Mouse (Mus musculus): ENCODE measurements at regions not wholly inside any gene's neighbourhood (a gene's known extent, or its start where the extent isn't known, plus 50 kb on each side); places are given as distances from the start of the nearest gene placed in this dataset.

DNA sequence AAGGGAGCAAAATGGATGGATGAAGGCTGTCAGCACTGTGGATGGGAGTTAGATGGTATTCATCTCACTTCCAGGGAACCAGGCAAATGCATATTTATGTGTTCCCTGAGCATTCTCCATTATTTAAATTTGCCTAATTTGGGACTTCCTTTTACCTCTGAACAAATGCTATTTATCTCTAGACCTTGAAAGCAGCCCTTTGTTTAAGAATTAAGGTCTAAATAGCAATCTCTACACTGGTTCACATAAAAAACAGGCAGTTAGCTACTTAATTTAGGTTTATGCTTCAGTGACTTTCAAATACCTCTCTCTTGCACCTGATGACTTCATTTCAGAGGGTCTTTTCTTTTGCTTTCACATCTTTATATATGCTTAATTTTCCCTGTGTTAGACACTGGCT is 543.2 kb upstream of the Lmcd1 start:
- TF ChIP-seq ZNF384 (IDR thresholded peaks at IDR 0.05; ENCODE audit: low read depth, low read length) (no peak), ZC3H11A (IDR thresholded peaks at IDR 0.05; ENCODE audit: borderline replicate concordance, low read depth, low read length) (no peak), MAFK (IDR thresholded peaks at IDR 0.05; ENCODE audit: insufficient read depth, low read depth, low read length) (no peak), HCFC1 (IDR thresholded peaks at IDR 0.05; ENCODE audit: borderline replicate concordance, insufficient read depth, low read length) (no peak), CHD2 (IDR thresholded peaks at IDR 0.05; ENCODE audit: low read depth, low read length) (no peak)

Data from ES-E14 (cell line).